Mouse (Mus musculus) lung, postnatal 0 days (tissue): Measurements from ENCODE around the gene Irx4.

Experiments used
- CTCF ChIP-seq: IDR thresholded peaks from 2 replicates; pipeline ENCODE4 v1.5.1; 2016; ENCODE audit warnings: antibody characterized with exemption, mild to moderate bottlenecking
- EP300 ChIP-seq: IDR thresholded peaks from 2 replicates; pipeline ENCODE4 v1.6.1; 2016; ENCODE audit warnings: antibody characterized with exemption, mild to moderate bottlenecking, control low read depth

DNA sequence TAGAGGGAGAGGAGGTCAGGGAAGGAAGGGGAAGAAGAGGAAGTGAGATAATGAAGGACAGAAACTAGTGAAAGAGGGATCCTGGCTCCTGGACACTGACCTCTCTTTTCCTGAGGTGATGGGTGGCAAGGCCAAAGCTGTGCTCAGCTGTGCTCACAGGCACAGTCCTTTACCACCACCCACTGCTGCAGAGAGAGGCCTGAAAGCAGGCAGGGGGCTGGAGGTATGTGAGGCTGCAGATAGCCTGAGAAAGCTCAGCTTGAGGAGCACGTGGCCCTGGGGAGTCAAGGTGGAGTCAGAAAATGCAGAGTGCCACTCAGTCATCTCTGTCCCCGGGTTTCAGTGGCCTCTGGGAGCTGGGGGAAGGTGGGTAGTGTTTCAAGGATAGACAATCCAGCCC, 30.8 kb downstream of the Irx4 start:
- no peak for TF ChIP-seq EP300
- no peak for TF ChIP-seq CTCF
